Mouse (Mus musculus) right cerebral cortex, postnatal 14 days (tissue): ENCODE data around the gene Dgat2l6.

Experiments used
- DNase-seq: peaks from one replicate; pipeline ENCODE4 v3.0.0; 2022

Gene Dgat2l6

DNA sequence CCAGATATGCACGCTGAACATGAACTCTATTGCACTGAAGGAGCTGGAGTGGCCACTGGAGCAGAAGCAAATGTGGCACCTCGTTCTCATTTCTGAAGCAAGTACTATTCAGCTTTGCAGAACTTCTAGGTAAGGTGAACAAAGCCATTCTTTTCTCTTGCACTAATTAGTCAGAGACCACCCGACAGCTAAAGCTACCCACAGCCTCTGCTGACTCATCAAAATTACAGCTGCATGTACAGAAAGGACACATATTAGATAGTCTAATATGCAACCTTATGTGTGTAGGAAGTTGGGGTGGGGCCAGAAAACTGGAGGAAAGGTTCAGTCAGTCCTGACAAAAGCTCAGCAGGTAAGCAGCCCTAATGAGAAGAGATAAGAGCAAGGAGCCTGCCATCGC lies at the start of gene Dgat2l6:
Gene Dgat2l6 (plus strand): TSS at position 368 of the 400 bp plus-strand sequence.
- DNase-seq = no peak

DNA sequence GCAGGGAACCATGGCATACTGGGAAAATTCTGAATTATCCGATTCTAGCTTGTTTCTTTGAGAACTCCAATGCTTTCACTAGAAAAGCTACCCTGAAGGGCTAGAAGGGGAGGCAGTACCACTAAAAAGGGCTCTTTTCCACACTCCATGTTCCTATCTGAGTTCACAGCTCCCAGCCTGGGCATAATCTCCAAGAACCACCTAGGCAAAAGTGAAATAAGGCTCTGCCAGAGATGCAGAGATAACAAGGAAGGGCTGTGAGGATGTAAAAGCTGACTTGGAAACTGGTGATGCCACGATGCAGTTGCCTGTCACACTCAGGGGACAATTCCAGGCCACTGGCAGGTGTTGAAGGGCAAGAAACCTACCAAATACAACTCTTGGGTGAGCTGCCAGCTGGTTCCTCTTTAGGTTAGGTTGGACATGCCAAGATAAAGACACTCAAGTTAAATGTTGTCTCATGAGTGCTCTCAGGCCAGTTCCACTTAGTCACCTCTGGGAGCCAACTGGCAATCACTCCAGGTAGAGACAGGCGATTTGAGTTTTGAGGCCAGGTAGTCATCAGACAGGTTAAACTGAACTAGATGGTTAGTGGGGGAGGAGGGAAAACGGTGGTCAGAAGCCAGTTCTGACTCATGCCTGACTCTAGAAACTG lies 48.9 kb upstream of the Dgat2l6 start:
- no peak for DNase-seq

DNA sequence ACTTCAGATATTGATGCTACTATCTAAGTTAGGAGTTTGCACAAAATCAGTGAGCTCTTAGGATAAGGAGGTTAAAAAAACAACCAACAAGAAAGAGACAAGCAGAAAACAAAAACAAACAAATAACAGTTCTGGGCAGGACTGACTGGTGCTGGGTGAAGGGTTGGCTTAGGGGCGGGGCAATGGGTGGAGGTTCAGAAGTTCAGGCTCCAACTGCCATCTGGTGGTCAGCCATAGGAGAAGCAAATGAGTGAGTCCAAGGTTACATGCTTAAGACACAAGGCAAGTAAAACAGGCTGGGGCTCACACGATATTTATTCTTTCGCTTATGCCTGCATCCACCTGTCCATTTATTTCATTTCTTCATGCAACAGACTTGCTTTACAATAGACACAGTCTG lies 44.3 kb upstream of the Dgat2l6 start:
- peak; percentile 39 for DNase-seq

DNA sequence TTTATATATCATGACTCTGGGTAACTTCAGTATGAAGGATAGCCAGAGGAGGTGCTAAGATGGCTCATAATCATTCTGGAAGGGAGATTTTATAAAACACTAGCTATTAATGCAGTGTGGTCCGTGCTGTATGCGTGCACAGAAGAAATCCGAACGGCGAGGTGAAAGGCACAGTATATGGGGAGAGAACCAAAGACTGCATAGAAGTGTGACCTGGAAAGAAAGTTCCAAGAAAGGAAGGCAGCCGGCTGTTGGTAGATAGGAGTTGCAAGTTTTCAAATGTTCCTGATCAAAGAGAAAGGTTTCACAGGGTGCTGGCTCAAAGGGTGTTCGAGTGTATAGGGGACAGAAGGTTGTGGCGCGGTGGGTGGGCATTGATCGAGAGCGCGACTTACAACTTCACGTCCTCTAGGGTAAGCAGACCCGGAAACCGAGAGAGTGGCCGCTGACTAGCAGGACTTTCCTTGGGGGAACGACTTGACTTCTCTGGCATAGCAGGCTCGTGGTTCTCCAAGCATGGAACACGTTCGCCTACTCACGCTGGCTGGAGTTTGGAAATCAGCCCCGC lies 31.1 kb upstream of the Dgat2l6 start:
- DNase-seq = no peak

DNA sequence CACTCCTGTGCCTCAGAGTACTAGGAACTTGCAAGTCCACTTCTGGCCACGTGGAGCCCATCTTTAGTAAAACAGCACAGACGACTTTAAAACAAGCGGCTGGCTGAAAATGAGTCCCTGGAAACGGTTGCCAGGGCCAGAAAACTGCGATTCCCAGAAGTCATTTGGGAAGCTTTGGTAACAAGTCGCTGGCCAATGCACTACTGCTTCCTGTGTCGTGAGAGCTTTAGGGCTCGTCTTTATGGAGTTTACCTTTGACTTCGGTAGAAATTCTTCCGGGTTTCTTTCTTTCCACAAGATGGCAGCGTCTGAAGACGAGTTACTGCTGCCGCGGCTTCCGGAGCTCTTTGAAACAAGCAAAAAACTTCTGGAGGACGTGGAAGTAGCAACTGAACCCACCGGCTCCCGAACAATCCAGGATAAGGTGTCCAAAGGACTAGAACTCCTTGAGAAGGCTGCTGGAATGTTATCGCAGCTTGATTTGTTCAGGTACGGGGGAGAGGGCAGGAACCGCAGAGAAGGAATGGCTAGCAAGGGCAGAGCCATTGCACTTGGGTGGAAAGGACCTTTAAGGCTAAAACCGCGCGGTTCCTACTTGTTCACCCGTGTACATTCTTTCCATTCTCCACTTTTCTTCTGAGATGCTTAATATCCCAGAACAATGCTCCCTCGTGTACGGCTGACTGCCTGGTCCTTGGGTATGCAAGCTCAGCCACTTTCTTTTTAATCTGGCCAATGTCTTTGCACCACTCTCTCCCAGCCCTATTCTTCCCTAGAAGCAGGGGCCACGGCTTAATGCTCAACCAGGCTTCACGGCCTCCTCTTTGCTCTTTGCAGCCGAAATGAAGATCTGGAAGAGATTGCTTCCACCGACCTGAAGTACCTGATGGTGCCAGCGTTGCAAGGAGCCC lies 30.3 kb upstream of the Dgat2l6 start, which contains the start of gene Igbp1:
Gene Igbp1 (plus strand): TSS at position 224 of the 911 bp plus-strand sequence.
- DNase-seq = peak; percentile 64

DNA sequence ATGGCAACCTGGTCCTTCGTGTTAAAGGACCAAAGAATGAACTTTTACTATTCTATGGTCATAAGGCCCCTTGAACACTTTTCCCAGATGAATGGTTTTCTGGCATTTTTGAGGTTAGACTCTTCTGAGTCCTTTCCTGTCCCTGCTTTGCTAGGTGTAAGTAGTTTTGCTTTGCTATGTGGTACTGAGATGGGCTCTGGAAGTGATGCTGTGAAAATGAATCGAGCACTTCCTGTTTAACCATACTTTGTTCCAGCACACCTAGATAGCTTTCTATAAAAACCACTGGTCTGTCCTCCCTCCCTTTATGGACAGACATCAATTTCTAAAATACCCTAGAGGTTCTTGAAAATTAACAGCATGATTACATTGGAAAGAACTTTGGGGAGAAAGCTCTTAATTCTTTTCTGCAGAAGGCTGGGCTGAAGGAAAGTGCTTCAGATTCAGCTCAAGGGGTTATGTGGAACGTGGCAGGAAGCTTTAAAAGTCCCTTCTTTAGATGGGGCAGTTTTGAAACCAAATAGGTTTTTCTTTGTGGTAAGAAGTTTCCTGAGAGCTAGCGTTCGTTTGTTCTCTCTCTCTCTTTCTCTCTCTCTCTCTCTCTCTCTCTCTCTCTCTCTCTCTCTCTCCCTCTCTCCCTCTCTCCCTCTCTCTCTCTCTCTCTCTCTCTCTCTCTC lies 20.3 kb upstream of the Dgat2l6 start:
- no peak for DNase-seq

DNA sequence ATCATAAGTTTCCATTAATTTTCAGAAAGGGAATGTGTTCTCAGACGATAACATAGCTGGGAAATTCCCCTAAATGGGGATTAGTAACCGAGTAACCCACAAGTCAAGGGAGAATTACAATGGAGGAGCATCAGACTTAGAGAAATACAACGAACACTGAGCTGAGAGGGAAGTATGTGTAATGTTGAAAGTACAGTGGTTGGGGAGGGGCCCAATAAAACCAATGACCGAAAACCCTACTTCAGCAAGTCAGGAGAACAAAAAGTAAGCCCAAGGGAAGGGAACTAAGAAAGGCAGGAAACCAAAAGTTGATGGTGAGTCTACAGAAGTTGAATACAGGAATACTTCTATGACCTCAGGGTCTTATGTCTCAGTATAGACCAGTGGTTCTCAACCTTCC lies 16.5 kb upstream of the Dgat2l6 start:
- DNase-seq = no peak

DNA sequence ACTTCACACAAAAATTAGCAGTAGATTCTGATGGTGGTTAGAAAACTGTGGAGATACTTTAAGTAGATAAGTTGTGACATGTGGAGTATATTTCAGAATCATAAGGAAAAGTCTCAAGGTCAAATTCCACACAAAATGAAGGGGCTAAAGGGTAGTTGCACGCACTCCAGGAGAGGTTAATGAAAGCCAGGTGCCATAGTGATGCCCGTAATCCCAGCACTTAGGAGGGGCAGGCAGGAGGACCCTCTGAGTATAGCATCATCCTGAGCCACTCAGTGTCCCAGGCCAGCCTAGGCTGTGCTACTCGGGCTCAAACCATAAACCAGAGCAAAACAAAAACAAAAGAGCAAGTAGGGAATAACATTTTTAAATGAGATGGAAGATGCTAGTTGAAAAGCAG lies 14.7 kb upstream of the Dgat2l6 start:
- no peak for DNase-seq

DNA sequence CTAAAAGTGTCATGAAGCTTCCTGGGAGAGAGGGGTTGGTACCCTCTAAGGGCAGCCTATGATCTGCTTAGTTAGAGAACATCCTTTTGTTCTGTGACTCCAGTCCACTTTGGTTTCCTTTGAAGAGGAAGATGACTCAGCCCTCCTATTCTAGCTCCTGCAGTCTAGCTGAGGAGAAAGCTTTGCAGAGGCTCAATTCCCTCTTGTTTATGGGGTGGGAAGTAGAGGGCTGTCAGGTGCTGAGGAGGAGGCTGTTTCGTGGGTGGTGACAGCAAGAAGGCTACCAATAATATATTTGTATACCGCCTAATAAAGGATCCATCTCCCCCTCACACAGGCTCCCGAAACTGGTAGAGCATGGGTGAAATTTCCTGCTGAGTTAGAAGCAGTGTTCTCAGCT lies 8.0 kb upstream of the Dgat2l6 start:
- DNase-seq = no peak

DNA sequence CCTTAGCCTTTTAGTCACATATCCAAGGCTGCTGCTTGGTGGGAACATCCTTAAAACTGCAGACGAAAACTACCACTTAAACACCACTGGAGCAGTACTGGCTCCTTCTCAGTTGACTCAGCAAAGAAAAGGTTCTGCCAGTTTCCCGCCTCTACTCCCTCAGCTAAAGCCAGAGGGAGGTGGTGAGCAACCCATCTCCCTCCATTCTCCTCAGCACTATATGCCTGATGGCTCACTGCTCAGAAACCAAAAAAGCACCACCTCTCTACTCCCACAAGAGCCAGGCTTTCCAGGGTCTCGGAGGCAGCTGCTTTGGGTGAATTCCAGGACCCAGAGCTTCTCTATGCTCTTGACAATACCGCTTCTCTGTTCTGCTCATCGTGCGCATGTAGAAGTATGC lies 7.0 kb upstream of the Dgat2l6 start:
- DNase-seq = no peak

DNA sequence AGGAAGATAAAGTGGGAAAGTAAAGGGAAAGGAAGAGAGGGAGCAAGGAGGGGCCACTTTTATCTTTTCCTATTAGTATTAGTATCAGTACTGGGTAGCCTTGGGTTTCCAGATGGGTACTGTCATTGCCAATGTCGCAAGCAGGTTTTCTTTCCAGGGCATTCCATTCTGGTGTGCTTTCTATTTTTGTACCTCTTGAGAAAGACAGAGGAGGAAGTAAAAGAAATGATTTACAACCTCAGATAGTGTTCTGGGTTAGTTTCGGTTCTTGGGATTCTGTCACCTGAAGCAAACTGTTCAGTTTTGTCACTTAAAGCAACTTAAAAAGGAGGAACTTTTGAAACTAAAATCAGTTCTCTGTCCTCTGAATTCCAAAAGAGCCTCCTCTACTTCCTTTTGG lies 6.1 kb upstream of the Dgat2l6 start:
- DNase-seq = no peak

DNA sequence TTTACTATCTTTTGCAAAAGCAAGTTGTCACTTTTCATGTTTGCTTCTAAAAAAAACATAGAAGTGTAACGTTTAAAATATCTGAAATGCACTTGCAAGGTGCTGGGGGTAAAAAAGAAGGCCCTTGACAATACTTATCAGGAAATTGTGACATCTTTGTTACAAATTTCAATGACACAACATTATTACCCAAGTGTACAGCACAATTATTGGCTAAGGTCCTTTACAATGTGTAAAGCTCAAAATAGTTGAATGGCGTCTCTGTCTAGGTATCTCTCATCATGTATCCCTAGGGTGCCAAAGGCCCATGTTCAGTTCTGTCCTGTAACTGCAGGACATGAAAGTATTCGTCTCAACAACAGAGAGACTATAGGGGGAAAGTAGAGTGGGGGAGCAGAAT lies 31.4 kb downstream of the Dgat2l6 start:
- DNase-seq = no peak

DNA sequence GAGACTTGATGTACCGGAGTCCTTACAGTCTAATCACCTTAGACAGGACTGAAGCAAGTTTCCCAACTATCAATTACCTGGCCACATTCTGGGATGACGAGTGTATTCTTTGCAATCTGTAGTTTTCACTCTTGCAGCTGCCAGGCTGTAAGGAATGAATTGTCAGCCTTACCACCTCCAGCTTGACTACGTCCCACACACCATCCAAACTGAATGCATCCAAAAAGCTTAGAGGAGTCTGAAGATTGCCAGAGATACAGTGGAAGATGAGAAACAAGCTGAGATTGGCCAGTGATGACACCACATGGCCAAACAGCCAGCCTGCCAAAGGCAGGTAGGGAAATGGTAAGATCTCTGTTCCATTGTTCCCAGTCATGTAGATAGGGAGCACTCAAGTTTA lies 41.1 kb downstream of the Dgat2l6 start:
- DNase-seq = no peak

DNA sequence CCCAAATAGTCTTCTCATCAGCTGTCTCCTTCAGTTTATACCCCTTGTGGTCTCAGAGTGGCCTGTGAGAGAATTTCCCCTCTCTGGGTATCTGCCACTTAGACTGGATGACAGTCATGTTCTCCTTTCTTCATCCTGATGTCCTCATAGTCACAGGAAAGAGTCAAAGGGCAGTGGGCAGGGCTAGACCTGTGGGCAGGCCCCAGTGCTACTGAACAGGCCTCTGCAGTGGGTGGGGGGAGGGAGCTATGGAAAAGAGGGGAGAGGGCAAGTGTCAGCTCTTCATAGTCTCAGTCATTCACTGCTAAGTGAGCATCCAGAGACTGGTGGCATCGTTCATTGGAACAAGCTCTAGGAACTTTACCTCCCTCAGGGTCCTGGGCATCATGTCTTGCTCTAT lies 47.3 kb downstream of the Dgat2l6 start, which contains the start of gene Awat1:
Gene Awat1 (plus strand): TSS at position 301 of the 400 bp plus-strand sequence.
- no peak for DNase-seq

DNA sequence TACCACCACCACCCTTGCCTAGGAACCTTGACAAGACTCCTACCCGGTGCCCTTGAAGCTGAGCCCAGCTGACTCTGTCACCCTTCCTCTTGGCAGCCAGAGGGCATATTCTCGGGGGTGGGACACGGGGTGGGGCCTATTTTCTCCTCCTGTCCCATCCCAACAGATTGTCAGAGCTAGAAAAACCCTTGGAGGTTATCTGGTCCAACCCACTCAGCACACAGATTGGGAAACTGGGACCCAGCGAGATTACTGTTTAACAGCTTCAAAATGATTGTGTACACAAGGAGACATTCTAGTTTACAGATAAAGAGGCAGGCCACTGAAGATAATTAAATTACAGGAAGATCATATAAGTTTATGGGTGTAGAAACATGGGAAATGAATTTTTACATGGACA lies 70.2 kb downstream of the Dgat2l6 start, which contains the start of gene P2ry4:
Gene P2ry4 (minus strand): TSS at position 79 of the 400 bp plus-strand sequence.
- DNase-seq = no peak
